Mouse (Mus musculus): Measurements from ENCODE around the gene Grik3.

Grik3 gene

DNA sequence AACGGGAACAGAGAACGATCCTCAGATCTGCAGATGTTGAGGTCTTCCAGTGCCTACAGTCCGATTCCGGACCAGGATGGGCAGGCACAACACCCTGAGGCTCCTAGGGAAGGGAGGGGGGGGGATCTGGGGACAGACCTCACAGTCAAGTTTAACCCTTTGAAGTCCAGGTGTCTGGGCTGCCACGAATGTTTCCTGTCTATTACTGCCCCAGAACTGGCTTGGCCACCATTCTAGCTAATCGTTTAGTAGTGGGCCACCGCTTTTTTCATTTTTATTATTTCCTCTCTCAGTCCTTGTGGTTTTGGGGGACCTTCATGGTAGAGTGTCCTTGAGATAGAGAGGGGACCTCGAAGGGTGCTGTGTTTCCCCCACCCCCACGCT, 1.6 kb downstream of the Grik3 start:
- no peak for DNase-seq

DNA sequence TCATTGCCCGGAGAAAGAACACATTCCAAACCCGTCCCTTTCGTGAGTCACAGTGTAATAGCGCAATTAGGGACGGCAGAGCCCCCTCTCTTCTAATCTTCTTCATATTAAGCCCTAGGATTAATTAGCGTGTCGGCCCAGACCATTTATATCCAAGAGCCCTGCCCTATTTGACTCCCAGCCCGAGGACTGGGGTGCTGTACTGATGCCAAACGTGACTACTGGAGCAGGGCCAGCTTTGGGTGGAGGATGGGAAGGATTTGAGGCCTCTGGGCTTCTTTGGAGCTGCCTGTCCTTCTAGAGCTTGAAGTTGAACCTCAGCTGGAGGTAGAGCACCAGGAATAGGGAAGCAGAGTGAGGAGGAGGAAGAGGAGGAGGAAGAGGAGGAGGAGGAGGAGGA, 2.2 kb downstream of the Grik3 start:
- DNase-seq = no peak

DNA sequence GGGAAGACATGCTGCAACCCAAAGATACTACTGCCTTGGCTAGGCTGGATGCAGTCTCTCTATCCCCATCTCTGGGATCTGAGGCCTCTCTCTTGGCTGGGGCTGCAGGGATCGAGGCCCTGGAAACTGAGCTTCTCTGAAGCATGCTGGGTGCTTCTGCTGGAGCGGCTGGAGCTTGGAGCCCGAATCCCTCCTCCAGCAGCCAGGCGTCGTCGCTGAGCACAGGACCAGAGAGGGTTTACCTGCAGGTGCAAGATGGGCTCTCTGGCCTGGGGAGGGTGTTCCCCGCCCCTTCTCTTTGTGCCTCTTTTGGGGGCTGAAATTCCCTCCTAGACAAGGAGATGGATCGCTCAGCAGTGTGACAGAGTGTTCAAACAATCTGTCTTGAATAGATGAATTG, 2.6 kb downstream of the Grik3 start:
- no peak for DNase-seq

DNA sequence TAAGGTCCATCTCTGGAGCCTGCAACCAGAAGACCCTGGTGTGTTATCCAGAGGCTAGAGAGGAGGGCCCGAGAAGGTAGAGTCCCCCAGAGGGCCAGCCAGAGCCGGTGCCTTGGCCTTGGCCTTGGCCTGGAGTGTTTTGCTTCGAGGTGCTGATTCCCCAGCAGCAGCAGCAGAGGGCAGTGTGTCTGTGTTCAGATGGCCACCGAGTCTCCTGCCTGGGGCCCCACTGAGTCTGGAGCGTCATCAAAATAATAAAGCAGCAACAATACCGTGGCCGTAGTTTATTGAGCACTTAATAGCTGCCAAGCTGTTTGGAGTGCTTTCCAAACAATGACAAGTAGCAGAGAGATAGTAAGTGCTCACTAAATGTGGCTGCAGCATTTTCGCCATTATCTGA, 5.0 kb downstream of the Grik3 start:
- no peak for DNase-seq

DNA sequence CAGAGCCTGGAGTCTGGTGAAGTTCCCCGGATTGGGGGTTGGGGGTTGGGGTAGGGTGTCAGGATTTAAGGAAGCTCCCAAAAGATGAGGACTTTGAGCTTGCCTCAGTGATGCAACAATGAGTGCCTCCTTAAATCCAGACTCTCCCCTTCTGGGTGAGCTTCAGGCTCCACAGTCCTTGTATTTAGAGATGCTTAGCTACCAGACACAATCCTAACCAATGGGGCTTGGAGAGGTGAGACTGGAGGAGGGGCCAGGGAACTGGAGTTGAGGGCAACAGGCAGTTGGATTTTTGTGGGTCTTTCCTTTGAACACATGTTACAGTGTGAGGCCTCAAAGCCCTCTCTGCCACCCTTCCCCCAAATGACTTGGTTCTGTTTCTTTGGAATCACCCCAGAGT, 6.5 kb downstream of the Grik3 start:
- no peak for DNase-seq

DNA sequence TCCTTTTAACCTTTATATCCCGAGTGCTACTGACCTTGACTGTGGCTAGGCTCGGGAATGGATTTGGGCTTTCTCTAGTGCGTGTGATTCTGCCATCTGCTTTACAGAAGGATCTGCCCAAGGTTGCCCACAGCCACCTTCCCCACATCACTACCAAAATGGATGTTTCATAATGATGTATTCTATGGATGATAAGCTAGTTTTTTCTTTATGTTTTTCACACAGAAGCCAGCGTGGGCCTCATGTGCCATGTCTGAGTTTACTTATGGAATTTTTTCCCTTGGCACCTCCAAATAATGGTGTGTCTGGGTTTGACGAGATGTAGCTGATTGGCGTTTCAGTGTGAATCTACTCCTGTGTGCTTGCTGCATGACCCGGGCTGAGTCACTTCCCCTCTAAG, 7.0 kb downstream of the Grik3 start:
- no peak for DNase-seq

DNA sequence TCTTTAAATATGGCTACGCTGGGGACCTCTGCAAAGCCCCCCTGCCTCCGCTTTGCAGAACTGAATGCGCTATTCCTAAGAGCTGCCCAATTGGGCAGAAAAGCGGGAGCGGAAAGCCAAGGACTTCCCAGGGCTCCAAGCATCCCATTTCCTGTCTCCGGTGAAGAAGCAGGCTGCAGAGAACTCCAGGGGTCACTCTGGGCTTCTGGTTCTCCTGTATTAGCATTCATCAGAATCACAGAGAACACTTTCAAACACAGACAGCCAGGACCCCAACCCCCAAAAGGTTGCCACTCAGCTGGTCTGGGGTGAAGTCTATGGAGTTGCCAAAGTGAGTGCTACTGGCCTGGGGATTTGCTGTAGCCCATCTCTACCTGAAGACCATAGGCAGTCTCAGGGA, 8.4 kb downstream of the Grik3 start:
- DNase-seq = no peak

DNA sequence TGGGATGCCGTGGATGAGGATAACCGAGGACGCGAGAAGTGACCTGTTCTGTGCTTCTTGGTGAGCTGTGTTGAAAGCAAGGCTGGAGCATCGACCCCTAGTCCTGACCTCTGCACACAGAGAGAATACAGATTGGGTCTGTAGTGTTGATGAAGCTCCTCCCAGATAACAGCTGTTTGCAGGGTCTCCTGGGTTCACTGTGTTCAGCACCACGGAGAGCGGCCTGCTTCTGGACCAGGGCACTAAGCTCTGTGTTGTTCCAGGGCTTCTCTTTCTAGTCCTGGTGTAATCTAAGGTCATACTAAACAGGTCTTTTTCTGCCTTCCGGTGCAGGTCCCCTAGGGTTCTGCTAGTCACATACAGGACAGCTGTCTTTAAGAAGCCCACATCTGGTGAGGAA, 12.4 kb downstream of the Grik3 start:
- DNase-seq = peak; percentile 29

DNA sequence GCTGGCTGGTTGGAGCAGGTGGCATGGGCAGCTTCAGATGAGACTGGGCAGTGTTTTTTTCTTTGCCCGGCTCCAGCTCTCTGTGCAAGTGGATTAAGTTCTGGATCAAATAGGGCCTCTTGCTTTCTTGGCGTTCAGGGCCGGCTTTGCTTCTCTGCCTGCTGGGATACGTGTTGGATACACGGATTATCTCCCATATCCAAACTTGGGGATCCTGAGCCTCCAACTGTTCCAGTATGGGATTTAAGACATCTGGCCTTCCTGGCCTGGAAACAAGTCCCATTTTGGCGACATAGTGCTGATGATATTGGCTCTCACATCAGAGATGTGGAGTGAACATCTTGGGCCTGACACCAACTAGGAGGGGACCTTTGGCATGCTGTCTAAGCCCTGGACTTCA, 21.9 kb downstream of the Grik3 start:
- no peak for DNase-seq

DNA sequence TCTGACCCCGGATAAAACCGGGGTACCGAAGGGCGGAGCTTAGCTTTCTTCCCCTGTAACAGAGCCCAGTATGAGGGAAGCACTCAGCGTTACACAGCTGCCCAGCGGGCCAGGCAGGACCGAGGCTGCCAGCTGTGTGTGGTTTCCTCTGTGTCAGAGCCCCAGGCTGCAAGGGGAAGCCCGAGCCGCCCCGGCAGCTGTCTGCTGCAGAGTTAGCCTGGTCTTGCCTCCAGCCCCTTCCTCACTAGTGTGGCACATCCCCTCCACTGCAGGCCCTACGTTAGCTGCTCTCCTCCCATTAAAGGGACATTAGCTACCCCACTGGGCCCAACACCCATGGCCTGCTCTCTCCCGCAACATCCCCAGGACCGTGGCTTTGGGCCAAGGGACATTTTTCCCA, 25.1 kb downstream of the Grik3 start:
- DNase-seq = no peak

DNA sequence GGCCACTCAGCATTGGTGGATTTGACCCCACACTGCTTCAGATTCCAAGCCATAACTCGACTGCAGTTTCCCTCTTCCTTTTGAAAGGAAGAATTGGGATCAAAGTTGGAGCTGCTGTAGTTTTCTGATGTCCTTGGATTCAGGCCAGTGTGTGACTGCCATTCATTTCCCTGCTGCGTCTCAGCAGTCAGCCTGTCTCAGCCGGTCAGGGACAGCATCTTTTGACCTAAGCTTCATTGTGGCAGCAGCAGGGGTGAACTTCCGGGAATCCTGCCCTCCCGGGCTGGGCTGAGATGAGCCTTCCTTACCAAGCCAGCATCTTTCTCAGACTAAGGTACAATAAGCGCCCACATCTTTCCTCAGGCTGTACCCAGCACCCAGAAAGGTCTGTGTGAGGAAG, 26.1 kb downstream of the Grik3 start:
- DNase-seq = no peak

DNA sequence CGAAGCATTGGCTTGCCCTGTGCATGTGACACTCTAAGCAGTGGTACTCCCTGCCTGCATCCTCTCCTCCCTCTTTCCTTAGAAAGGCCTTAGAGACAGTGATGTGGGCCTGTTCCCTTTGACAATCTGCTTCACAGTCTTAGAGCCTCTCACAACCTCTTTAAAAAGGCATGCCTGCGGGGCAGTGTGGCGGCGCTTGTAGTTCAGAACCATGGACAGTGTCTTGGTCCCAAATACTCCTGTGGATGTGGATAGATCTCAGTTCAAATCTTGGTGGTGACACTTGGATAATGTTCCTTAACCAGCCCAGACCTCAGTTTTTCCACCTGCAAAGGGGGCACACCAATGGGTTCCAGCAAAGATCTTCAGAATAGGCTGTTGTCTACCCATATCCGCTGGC, 28.4 kb downstream of the Grik3 start:
- no peak for DNase-seq

DNA sequence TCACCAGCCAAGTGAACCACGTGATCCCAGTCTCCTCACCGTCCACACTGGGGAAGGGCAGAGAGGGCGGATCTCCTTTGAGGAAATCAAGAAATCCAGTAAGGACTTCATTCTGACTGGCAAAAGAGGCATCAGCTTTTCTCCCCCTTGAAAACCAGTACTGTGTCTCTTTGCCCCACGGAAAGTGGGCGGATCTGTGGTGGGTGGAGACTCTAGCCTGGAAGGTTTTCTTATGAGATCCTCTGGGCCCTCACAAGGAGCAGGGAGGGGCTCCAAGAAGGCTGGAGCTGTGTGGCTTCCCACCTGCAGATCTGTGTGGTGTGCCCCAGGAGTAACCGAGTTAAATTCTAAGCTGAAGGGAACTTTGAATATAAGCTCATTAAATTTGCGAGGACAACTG, 32.4 kb downstream of the Grik3 start:
- no peak for DNase-seq

DNA sequence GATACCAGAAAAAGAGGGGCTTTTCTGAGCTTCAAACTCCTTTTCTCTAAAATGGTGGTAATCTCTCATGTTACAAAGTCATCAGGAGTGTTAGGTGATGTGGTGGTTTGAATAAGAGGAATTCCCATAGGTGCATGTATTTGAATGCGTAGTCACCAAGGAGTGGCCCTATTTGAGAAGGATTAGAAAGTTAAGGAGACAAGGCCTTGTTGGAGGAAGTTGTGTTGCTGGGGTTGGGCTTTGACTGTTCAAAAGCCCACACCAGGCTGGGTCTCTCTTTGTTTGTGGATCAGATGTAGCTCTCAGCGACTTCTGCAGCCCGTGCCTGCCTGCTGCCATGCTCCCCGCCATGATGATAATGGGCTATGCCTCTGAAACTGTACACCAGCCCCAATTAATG, 34.8 kb downstream of the Grik3 start:
- no peak for DNase-seq

DNA sequence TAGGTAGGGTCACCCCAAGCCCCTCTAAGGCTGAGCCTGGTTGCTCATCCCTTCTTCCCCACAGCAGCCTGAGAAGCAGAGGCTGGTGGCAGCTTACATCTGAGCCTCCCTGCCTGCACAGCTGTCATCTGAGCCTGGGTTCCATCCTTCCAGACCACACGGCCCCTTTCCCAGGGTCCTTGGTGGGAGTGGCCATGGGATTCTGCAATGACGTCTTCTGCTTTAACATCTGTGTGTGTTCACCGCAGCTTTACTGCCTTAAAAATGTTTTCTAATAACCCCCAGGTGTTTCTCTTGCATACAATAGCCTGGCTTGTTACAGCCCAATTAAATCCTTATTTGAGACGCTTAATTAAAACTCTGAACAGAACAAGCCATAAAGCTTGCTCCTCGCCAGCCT, 35.9 kb downstream of the Grik3 start:
- no peak for DNase-seq

DNA sequence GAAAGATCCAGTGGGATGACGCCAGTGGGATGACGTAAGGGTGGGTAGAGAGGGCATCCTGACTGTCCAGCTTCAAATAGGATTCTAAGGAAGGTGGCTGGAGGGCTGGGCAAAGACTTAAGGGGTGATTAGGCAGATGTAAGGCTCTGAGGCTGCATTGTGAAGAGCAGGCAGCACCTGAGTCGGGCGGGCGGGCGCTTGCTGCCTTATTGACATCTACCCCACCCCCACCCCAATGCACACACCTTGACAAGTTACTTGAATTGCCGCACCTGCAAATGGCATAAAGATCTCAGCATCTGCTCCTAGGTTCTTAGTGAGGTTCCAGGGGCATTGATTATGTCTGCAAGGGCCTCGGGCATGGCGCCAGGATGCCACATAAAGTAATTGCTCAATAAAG, 43.5 kb downstream of the Grik3 start:
- no peak for DNase-seq

DNA sequence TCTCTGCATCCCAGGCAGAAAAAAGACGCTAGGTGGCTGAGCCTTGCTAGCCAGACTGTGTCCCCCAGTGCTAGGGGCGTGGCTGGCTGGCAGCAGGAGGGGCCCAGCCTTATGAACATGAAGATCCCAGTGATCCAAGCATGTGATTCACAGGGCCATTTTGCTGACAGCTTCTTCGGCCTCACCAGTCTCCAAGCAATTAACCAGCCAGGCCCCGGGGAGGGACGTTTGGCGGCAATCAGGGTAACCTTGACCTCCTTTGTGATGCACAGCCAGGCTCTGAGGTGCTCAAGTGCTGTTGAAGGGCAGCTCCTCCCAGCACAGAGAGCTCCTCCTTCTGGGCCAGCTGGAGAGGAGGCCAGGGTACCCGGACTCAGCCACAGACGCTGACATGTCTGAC, 43.9 kb downstream of the Grik3 start:
- no peak for DNase-seq

DNA sequence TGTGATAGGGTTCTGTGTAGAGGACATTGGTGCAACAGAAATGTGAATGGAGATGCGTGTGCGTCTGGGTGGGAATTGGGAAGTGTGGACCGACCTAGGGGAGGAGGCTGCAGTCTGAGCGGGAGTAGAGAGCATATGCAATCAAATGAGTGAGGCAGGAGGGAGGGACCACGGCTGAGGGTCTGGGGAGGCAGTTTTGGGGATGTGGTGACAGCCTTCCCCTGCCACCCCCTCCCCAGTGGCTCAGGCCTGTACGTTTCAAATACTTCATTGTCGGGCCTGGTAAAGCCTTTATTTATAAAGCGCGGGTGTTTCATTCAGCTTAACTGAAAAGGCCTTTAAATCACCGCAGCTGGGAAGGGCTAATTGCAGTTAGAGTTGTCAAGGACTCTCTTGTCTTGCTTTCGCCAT, 44.5 kb downstream of the Grik3 start:
- no peak for DNase-seq

DNA sequence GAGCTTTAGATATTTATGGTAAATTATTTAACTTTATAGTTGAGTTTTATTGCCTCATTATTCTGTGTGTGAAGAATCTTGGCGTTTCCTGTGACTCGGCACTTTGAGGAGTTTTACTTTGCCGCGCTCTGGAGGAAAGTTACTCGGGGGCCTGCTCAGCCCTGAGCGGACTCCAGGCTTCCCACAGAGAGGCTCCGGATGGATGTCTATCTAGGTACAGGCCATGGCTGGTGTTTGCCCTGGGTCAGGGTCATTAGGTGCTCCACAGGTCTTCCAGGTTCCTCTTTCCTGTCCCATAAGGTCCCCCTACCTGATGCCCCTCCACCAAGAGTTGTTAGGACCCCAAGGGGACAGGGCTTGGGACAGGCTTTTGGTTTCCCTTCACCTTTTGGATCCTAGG, 45.0 kb downstream of the Grik3 start:
- DNase-seq = no peak

DNA sequence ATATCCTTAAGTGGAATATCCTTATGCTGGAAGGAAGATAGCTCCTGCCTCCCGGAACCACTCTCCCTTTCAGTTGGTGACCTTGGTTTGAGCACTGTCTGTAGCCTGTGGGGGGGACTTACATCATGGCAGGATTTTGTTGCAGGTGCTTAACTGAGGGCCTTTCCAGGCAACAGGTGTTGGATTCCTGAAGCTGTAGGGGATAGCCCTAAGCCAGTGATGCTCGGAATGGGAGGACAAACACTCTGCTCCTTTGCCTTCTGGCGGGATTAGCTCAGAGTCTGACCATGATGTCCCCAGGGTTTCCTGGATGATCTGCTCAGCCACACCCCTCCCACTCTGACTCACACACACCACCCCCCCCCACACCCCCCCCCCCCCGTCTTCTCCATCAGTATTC, 45.5 kb downstream of the Grik3 start:
- no peak for DNase-seq

DNA sequence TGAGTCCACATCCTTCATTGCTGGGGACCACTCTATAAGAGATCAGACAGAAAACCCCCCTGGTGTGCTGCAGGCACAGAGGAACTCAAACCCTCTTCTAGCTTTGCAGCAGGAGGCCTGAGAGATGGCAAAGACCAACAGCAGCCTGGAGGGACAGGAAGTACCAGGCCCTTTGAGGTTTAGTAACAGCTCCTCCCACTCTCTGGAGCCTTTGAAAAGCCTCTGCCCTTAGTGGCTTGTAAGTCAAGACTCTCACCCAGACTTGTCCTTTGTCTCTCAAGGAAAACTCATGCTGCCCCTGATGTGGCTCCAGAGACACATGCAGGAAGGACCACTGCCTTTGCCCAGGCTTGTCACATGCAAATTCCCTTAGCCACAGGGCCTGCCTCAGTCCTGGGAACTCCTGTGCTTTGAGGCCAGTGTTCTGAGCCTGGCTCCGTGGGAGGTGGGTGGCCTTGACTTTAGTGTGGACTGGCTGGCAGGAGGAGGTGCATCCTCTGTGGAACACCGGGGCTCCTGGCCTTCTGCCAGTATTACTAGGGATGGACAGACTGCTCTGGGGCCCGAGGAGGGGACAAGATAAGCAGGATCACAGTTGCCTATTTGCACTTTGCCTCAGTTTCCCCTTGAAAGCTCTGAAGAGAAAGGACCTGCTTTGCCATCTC, 47.9 kb downstream of the Grik3 start:
- DNase-seq = no peak

DNA sequence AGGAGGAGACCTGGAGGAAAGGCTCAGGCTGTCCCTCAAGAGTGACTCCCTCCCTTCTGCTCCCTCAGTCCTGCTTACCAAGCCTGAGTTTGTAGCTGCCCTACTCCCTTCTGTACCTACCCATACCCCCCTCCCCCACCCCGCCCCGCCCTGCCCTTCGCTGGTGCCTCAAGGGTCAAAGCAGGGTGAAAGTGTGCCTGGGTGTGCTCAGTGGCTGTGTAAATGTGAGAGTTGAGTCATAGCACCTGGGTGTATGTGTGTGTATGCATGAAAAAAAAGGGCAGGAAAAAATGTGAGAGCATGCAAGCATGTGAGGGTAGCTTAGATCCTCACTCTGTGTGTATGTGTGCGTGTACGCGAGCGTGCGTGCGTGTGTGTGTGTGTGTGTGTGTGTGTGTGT, 49.1 kb downstream of the Grik3 start:
- no peak for DNase-seq

DNA sequence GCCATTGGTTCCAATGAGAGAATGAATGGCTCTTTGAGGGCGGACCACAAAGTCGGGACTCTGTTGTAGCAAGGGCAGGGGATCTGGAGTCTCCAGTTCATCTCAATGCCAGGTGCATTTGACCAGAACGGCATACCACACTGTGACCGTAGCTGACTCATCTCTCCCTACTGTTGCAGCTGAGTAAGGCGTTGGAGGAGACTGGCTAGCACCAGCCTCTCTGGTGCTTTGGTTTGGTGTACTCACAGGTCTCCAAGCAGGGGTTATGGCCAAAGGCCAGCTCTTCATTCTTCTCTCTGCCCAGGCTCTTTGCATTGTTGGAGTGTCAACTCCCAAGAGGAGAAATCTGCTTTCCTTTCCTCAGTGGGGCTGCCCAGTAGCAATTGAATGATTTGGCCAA, 52.7 kb downstream of the Grik3 start:
- DNase-seq = no peak

DNA sequence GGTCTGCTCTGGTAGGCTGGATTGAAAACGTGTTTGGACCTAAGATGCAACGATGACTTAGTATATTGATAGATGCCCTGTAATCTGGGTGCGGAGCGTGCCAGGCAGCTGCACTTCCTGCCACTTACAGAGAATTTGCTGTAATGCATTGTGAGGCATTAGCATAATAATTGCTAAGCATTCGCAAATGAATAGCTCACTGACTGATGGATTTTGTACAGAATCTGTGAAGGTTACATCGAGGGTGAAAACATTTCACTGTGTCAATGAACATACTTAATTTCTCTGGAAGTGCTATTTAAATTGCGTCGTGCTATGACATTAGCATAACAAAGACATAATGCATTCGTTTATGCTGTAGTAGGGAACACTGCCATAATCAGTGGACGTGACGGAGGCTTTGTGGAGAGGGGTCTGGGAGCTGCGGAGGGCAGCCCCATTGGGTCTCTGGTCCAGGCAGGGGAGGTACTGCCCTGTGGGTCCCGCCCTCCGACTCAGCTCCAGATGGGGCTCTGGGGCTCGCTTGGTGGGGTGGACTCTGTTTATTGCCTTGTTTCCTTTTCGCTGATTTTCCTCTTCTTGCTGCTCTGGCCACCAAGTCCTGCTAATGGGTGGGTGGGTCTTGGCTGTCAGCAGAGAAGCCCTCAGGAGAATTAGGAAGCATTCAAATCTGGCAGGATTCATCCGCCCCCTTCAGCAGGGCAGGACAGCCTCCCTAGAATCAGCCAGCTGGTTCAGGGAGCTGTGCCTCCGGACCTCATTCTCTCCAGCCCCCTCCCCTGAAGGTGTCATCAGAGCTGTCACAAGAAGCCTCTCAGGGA, 54.7 kb downstream of the Grik3 start:
- DNase-seq = no peak

DNA sequence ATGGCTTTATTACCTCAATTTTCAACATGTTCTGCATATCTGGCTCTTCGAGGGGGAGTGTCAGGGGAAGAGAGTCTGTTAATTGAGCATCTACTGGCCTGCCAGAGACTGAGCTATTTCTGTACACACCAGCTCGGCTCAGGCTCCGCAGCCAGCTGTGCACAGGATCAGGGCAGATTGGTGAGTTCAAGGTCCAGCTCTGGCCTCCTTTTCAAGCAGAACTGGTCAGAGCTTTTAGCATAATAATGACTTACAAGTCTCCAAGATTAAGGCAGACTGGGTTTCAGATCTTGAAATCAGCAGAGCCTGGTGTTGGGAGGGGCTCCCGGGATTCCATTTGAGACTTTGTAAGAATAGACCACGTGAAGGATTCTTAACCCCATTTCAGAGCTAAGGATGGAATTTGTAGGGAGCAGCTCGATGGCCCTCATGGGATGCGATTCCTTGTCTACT, 55.3 kb downstream of the Grik3 start:
- DNase-seq = no peak

All from lung, postnatal 14 days (tissue).